Mouse (Mus musculus) liver, embryonic 15.5 days (tissue): ENCODE measurements around the gene Sh3d21. TPM values are rescaled to one million over a fixed set of nuclear protein-coding genes. Genes with fewer than 3 reads are reported as not detected.
"Not testable (repeated sequence)": the region's sequence is repeated elsewhere in the genome, so short reads cannot be mapped to it uniquely, and the experiment has no call there.

Experiments used
- ATAC-seq: fragments of 200-750 bp; cut with Nextera tagmentation; 2 replicates; pipeline ENCODE4 v1.8.0; 2017; ENCODE audit warnings: moderate number of reproducible peaks, mild to moderate bottlenecking, moderate library complexity; ENCODE audit not compliant: insufficient read depth
- H3K27ac ChIP-seq: fragments of 300-500 bp; sonication (generic); replicated peaks from 2 replicates; pipeline ENCODE4 v1.5.1; 2015; ENCODE audit warnings: mild to moderate bottlenecking, inconsistent platforms
- H3K27me3 ChIP-seq: fragments of 300-500 bp; sonication (generic); 2 replicates; pipeline ENCODE4 v1.6.1; 2015; ENCODE audit warnings: mild to moderate bottlenecking, inconsistent platforms
- H3K36me3 ChIP-seq: fragments of 300-500 bp; sonication (generic); replicated peaks from 2 replicates; pipeline ENCODE4 v1.6.1; 2015; ENCODE audit warnings: moderate library complexity, mild to moderate bottlenecking, inconsistent platforms
- H3K4me1 ChIP-seq: fragments of 300-500 bp; sonication (generic); replicated peaks from 2 replicates; pipeline ENCODE4 v1.6.1; 2015; ENCODE audit warnings: inconsistent platforms
- H3K4me2 ChIP-seq: fragments of 300-500 bp; sonication (generic); 2 replicates; pipeline ENCODE4 v1.6.1; 2015; ENCODE audit warnings: moderate library complexity, mild to moderate bottlenecking, inconsistent platforms
- H3K4me3 ChIP-seq: fragments of 300-500 bp; sonication (generic); replicated peaks from 2 replicates; pipeline ENCODE4 v1.5.1; 2015; ENCODE audit warnings: mild to moderate bottlenecking, inconsistent platforms
- H3K9ac ChIP-seq: fragments of 300-500 bp; sonication (generic); 2 replicates; pipeline ENCODE4 v1.6.1; 2015; ENCODE audit warnings: moderate library complexity, mild to moderate bottlenecking, inconsistent platforms
- H3K9me3 ChIP-seq: fragments of 300-500 bp; sonication (generic); replicated peaks from 2 replicates; pipeline ENCODE4 v1.6.1; 2016; ENCODE audit warnings: inconsistent platforms
- WGBS: fragments of 180-500 bp; shearing (Covaris S2); methylation state at CpG from one replicate; pipeline ENCODE4 v1.1.7; 2015; ENCODE audit warnings: mixed read lengths; ENCODE audit not compliant: insufficient replicate concordance; 5-methylcytosine and 5-hydroxymethylcytosine counted together
- polyA plus RNA-seq: library from polyadenylated mRNA; unstranded; fragments of >200 nt; fragmentation: Nextera tagmentation; extraction: Ambion mirVana; gene quantifications from 2 replicates; pipeline ENCODE4 v1.2.1, GENCODE M21; 2015

Sh3d21 gene
- polyA plus RNA-seq, 1 experiment from 2014 or later: 1.4 TPM

GRCm38 (mm10) chr4:126199556-126199955 is 36.3 kb upstream of the Sh3d21 start:
- no peak for ATAC-seq
- Histone ChIP-seq H3K9me3 (no peaks in the 10 kb centered on the region), H3K4me1 (peaks cover 61% of the 10 kb centered on the region), H3K27ac (no peak overlapping the region; the same call in 1 of the 2 replicates), H3K9ac (0 out of 2 replicates have a peak overlapping the region, but pooled peaks have one; percentile 85), H3K4me3 (peak overlapping the region; percentile 82), H3K36me3 (peaks cover 38% of the 10 kb centered on the region), H3K4me2 (peak overlapping the region; percentile 82), H3K27me3 (no peaks in the 10 kb centered on the region)
- 28% methylated on average over 6 of the region's 6 CpGs for WGBS

DNA sequence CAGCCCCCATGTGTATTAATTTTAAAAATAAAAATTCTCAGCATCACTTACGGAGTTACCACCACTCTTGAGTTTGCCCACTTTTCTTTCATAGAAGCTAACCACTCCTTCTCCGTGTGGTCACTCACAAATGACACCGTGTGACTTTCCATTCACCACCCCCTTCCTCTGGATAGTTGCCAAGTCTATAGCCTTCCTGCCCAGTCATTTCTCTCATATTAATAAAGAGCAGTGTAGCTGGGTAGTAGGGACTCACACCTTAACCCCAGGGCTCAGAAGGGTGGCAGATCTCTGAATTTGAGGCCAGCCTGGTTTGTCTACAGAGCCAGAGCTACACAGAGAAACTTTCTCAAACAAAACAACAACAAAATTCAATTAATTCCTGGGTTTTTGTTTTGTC is 34.2 kb upstream of the Sh3d21 start:
- Histone ChIP-seq H3K4me2 (0 out of 2 replicates have a peak overlapping the region, but pooled peaks have one; percentile 25), H3K27me3 (no peaks in the 10 kb centered on the region), H3K27ac (no peak overlapping the region; the same call in 1 of the 2 replicates), H3K9ac (no peak overlapping the region), H3K9me3 (no peaks in the 10 kb centered on the region), H3K36me3 (peaks cover 59% of the 10 kb centered on the region), H3K4me3 (no peak overlapping the region), H3K4me1 (peaks cover 45% of the 10 kb centered on the region)
- WGBS: 61% methylated on average over 3 of the region's 3 CpGs
- no peak for ATAC-seq

GRCm38 (mm10) chr4:126194916-126195315 is 31.6 kb upstream of the Sh3d21 start:
- no peaks in the 10 kb centered on the region for H3K27me3 ChIP-seq
- ATAC-seq: no peak
- no peak overlapping the region for H3K4me2 ChIP-seq
- H3K9ac ChIP-seq: no peak overlapping the region
- no peaks in the 10 kb centered on the region for H3K9me3 ChIP-seq
- no peak overlapping the region for H3K27ac ChIP-seq
- peaks cover 75% of the 10 kb centered on the region for H3K36me3 ChIP-seq
- 92% methylated on average over 4 of the region's 4 CpGs for WGBS
- peaks cover 34% of the 10 kb centered on the region for H3K4me1 ChIP-seq
- H3K4me3 ChIP-seq: no peak overlapping the region

GRCm38 (mm10) chr4:126194216-126194615 is 30.9 kb upstream of the Sh3d21 start:
- H3K27me3 ChIP-seq: no peaks in the 10 kb centered on the region
- no peak overlapping the region for H3K4me3 ChIP-seq
- H3K4me1 ChIP-seq: peaks cover 27% of the 10 kb centered on the region
- no peaks in the 10 kb centered on the region for H3K9me3 ChIP-seq
- H3K27ac ChIP-seq: no peak overlapping the region
- ATAC-seq: no peak
- H3K36me3 ChIP-seq: peaks cover 81% of the 10 kb centered on the region
- no peak overlapping the region for H3K9ac ChIP-seq
- no peak overlapping the region for H3K4me2 ChIP-seq

- peaks cover 93% of the 10 kb centered on the region for H3K36me3 ChIP-seq
- 88% methylated on average over 2 of the region's 2 CpGs for WGBS
Measured at GRCm38 (mm10) chr4:126190636-126191035, 27.3 kb upstream of the Sh3d21 start.

GRCm38 (mm10) chr4:126187096-126187495 is 23.8 kb upstream of the Sh3d21 start:
- WGBS: 83% methylated on average over 3 of the region's 3 CpGs
- Histone ChIP-seq H3K4me3 (no peak overlapping the region), H3K9me3 (no peaks in the 10 kb centered on the region), H3K4me2 (no peak overlapping the region), H3K36me3 (peaks cover 94% of the 10 kb centered on the region), H3K27me3 (no peaks in the 10 kb centered on the region), H3K27ac (no peak overlapping the region), H3K9ac (no peak overlapping the region), H3K4me1 (peaks cover 8% of the 10 kb centered on the region; the same call in 1 of the 2 replicates)
- ATAC-seq: no peak

More at GRCm38 (mm10) chr4:126190636-126191035, 27.3 kb upstream of the Sh3d21 start:
- ATAC-seq: no peak
- Histone ChIP-seq H3K4me2 (no peak overlapping the region), H3K9ac (no peak overlapping the region), H3K9me3 (no peaks in the 10 kb centered on the region), H3K27me3 (no peaks in the 10 kb centered on the region), H3K4me3 (no peak overlapping the region), H3K4me1 (peaks cover 4% of the 10 kb centered on the region; the same call in 1 of the 2 replicates), H3K27ac (no peak overlapping the region)

DNA sequence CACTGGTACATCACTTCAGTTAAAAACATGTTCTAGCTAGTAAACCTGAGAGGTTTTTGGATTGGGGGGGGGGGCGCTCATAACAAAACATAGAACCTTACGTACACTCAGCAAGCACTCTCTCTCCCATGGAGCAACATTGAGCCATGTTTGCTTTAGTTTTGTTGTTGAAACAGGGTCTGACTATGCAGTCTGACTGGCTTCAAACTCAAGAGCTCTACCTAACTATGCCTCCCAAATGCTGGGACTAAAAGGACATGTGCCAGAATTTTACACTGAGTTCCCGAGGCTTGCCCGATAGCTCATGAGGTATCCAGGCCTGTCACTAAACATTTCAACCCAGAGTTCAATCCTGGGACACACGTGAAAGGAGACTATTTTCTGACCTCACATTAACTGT is 19.7 kb upstream of the Sh3d21 start:
- ATAC-seq: no peak
- peaks cover 92% of the 10 kb centered on the region for H3K36me3 ChIP-seq
- H3K27me3 ChIP-seq: no peaks in the 10 kb centered on the region
- no peak overlapping the region for H3K4me3 ChIP-seq
- H3K4me2 ChIP-seq: no peak overlapping the region
- H3K4me1 ChIP-seq: peaks cover 5% of the 10 kb centered on the region; the same call in 1 of the 2 replicates
- no peak overlapping the region for H3K27ac ChIP-seq
- WGBS: 86% methylated on average over 5 of the region's 5 CpGs
- H3K9me3 ChIP-seq: no peaks in the 10 kb centered on the region
- no peak overlapping the region for H3K9ac ChIP-seq

GRCm38 (mm10) chr4:126181170-126181957 is 18.1 kb upstream of the Sh3d21 start:
- WGBS: 67% methylated on average over 7 of the region's 7 CpGs
- no peaks in the 10 kb centered on the region for H3K9me3 ChIP-seq
- H3K4me2 ChIP-seq: no peak overlapping the region
- peak; percentile 47; the same call in 1 of the 2 replicates for ATAC-seq
- no peak overlapping the region for H3K4me3 ChIP-seq
- H3K4me1 ChIP-seq: peaks cover 11% of the 10 kb centered on the region
- H3K27ac ChIP-seq: no peak overlapping the region
- no peaks in the 10 kb centered on the region for H3K27me3 ChIP-seq
- H3K9ac ChIP-seq: no peak overlapping the region
- peaks cover 93% of the 10 kb centered on the region for H3K36me3 ChIP-seq

GRCm38 (mm10) chr4:126175980-126176379 is 12.7 kb upstream of the Sh3d21 start:
- Histone ChIP-seq H3K4me1 (peaks cover 13% of the 10 kb centered on the region), H3K36me3 (peaks cover 93% of the 10 kb centered on the region)
- H3K4me2 ChIP-seq, H3K9ac ChIP-seq, H3K4me3 ChIP-seq, H3K27ac ChIP-seq, H3K27me3 ChIP-seq, H3K9me3 ChIP-seq: not testable (repeated sequence)
- ATAC-seq: peak; percentile 40; the same call in 1 of the 2 replicates
- WGBS: 86% methylated on average over 7 of the region's 7 CpGs

DNA sequence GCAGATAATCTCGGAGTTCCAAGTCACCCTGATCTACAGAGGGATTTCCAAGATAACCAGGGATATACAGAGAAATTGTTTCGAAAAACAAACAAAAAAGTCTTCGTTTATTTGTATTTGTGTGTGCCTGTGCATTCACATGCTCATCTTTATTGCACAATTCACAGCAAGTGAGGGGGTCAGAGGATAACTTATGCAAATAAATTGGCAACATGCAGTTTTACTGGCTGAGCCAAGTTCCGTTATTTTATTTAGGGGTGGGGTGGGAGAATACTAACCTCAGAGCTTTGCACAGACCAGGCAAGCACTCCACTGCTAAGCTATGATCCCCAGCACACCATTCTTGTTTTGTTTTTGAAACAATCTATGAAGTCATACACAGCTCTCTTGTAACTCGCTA is 10.5 kb upstream of the Sh3d21 start:
- Histone ChIP-seq H3K4me3 (no peak overlapping the region), H3K9me3 (no peaks in the 10 kb centered on the region), H3K4me2 (no peak overlapping the region), H3K4me1 (peaks cover 13% of the 10 kb centered on the region), H3K27me3 (no peaks in the 10 kb centered on the region), H3K36me3 (peaks cover 93% of the 10 kb centered on the region), H3K9ac (no peak overlapping the region), H3K27ac (no peak overlapping the region)
- no peak for ATAC-seq
- 82% methylated on average over 5 of the region's 5 CpGs for WGBS

DNA sequence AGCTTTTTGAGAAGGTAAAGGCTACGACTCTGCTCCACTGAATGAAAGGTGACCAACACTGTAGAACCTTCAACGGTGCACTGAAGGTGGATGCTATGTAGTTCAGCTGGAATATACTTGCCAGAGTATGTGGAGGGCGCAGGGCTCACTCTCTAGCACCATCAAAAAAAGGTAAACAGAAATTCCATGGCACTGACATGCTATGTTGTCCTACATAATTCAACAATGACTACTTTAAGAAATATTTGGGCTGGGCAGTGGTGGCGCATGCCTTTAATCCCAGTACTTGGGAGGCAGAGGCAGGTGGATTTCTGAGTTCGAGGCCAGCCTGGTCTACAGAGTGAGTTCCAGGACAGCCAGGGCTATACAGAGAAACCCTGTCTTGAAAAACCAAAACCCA is 7.4 kb upstream of the Sh3d21 start:
- not testable (repeated sequence) for H3K27ac ChIP-seq, H3K9me3 ChIP-seq, H3K4me3 ChIP-seq, ATAC-seq, H3K4me2 ChIP-seq, H3K9ac ChIP-seq, H3K27me3 ChIP-seq
- peaks cover 18% of the 10 kb centered on the region for H3K4me1 ChIP-seq
- WGBS: 93% methylated on average over 5 of the region's 5 CpGs
- H3K36me3 ChIP-seq: peaks cover 97% of the 10 kb centered on the region
